Mouse (Mus musculus): ENCODE data around the gene Il12rb1. TPM values are rescaled to one million over a fixed set of nuclear protein-coding genes. Genes with fewer than 3 reads are reported as not detected.

The Il12rb1 gene
- total RNA-seq, 2 experiments from 2014 or later: 1.5 TPM

- DNase-seq (ENCODE audit: low spot score in 2 of 2): peak; percentile 90 to 94
Observed at GRCm38 (mm10) chr8:70797081-70798070, 10.9 kb upstream of the Il12rb1 start.

GRCm38 (mm10) chr8:70798281-70798680, 10.0 kb upstream of the Il12rb1 start:
- peak in 1 of 2 experiments; percentile 86 for DNase-seq (ENCODE audit: low spot score in 2 of 2)

GRCm38 (mm10) chr8:70800648-70801047, 7.6 kb upstream of the Il12rb1 start:
- no peak for DNase-seq (ENCODE audit: low spot score in 2 of 2)

GRCm38 (mm10) chr8:70801156-70801555, 7.1 kb upstream of the Il12rb1 start:
- peak in 1 of 2 experiments; percentile 84 for DNase-seq (ENCODE audit: low spot score in 2 of 2)

- DNase-seq (ENCODE audit: low spot score in 2 of 2): no peak
Observed at GRCm38 (mm10) chr8:70801830-70802229, 6.4 kb upstream of the Il12rb1 start.

GRCm38 (mm10) chr8:70802786-70803510, 5.3 kb upstream of the Il12rb1 start:
- DNase-seq (ENCODE audit: low spot score in 2 of 2): no peak

- DNase-seq (ENCODE audit: low spot score in 2 of 2): peak in 1 of 2 experiments; percentile 71
Observed at GRCm38 (mm10) chr8:70803761-70804480, 4.3 kb upstream of the Il12rb1 start.

GRCm38 (mm10) chr8:70804481-70805206, 3.6 kb upstream of the Il12rb1 start, which contains the start of gene Mast3:
Mast3 (minus strand) TSS chr8:70805054.
- DNase-seq (ENCODE audit: low spot score in 2 of 2): peak in 1 of 2 experiments; percentile 82

- no peak for DNase-seq (ENCODE audit: low spot score in 2 of 2)
Observed at GRCm38 (mm10) chr8:70806541-70806940, 1.7 kb upstream of the Il12rb1 start.

- DNase-seq (ENCODE audit: low spot score in 2 of 2): no peak
Observed at GRCm38 (mm10) chr8:70807304-70807703, 945 bp upstream of the Il12rb1 start.

GRCm38 (mm10) chr8:70808955-70809701, 879 bp downstream of the Il12rb1 start:
- no peak for DNase-seq (ENCODE audit: low spot score in 2 of 2)

- DNase-seq (ENCODE audit: low spot score in 2 of 2): no peak
Observed at GRCm38 (mm10) chr8:70810962-70811680, 2.9 kb downstream of the Il12rb1 start.

- no peak for DNase-seq (ENCODE audit: low spot score in 2 of 2)
Observed at GRCm38 (mm10) chr8:70812055-70812454, 3.8 kb downstream of the Il12rb1 start.

- DNase-seq (ENCODE audit: low spot score in 2 of 2): no peak
Observed at GRCm38 (mm10) chr8:70812885-70813284, 4.6 kb downstream of the Il12rb1 start.

GRCm38 (mm10) chr8:70816679-70817078, 8.4 kb downstream of the Il12rb1 start:
- no peak for DNase-seq (ENCODE audit: low spot score in 2 of 2)

- no peak for DNase-seq (ENCODE audit: low spot score in 2 of 2)
Observed at GRCm38 (mm10) chr8:70820101-70820935, 12.1 kb downstream of the Il12rb1 start.

- no peak for DNase-seq (ENCODE audit: low spot score in 2 of 2)
Observed at GRCm38 (mm10) chr8:70821399-70821962, 13.2 kb downstream of the Il12rb1 start.

- DNase-seq (ENCODE audit: low spot score in 2 of 2): no peak
Observed at GRCm38 (mm10) chr8:70821992-70822391, 13.7 kb downstream of the Il12rb1 start.
